Mouse (Mus musculus): ENCODE results near the gene Madcam1. TPM values are rescaled to one million over a fixed set of nuclear protein-coding genes. Genes with fewer than 3 reads are reported as not detected.

Madcam1 gene
- polyA plus RNA-seq, 2 experiments = 0.10 to 0.20 TPM

- no peak for ATAC-seq (ENCODE audit: insufficient read depth)
- 71% methylated on average over 8 of the region's 8 CpGs for WGBS (ENCODE audit: insufficient replicate concordance)
- DNase-seq (ENCODE audit: low read depth in 3 of 3, low spot score in 3 of 3) = no peak
- H3K9ac ChIP-seq (replicated peaks) = no peak overlapping the region
- no peaks in the 10 kb centered on the region for H3K36me3 ChIP-seq (replicated peaks; ENCODE audit: control insufficient read depth, insufficient read depth, low read depth)
- no peaks in the 10 kb centered on the region for H3K9me3 ChIP-seq (ENCODE audit: control insufficient read depth, low read length)
- no peak overlapping the region for H3K27ac ChIP-seq
- H3K4me3 ChIP-seq (ENCODE audit: insufficient read depth in 1 of 2, low read depth in 2 of 2, low read length in 2 of 2) = no peak overlapping the region
- no peaks in the 10 kb centered on the region for H3K27me3 ChIP-seq (ENCODE audit: control insufficient read depth, insufficient read depth, low read length)
- no peak overlapping the region for H3K4me2 ChIP-seq (ENCODE audit: low read depth)
- TF ChIP-seq EP300 (IDR thresholded peaks at IDR 0.05; ENCODE audit: low read depth) = no peak
- no peak for TF ChIP-seq CTCF (IDR thresholded peaks at IDR 0.05; ENCODE audit: low read depth)
- H3K4me1 ChIP-seq (replicated peaks; ENCODE audit: control insufficient read depth in 2 of 2, insufficient read depth in 2 of 2, low read length in 1 of 2) = peaks cover 1 to 6% of the 10 kb centered on the region in 2 experiments
Observed at GRCm38 (mm10) chr10:79665051-79665450, 692 bp downstream of the Madcam1 start.

GRCm38 (mm10) chr10:79666493-79666892 lies 2.1 kb downstream of the Madcam1 start:
- Histone ChIP-seq H3K4me2 (ENCODE audit: low read depth) (no peak overlapping the region), H3K4me1 (replicated peaks; ENCODE audit: control insufficient read depth in 2 of 2, insufficient read depth in 2 of 2, low read length in 1 of 2) (peaks cover 6 to 11% of the 10 kb centered on the region in 2 experiments), H3K9me3 (ENCODE audit: control insufficient read depth, low read length) (no peaks in the 10 kb centered on the region), H3K9ac (replicated peaks) (no peak overlapping the region), H3K4me3 (ENCODE audit: insufficient read depth in 1 of 2, low read depth in 2 of 2, low read length in 2 of 2) (no peak overlapping the region), H3K36me3 (replicated peaks; ENCODE audit: control insufficient read depth, insufficient read depth, low read depth) (no peaks in the 10 kb centered on the region), H3K27me3 (ENCODE audit: control insufficient read depth, insufficient read depth, low read length) (no peaks in the 10 kb centered on the region), H3K27ac (no peak overlapping the region)
- no peak for DNase-seq (ENCODE audit: low read depth in 3 of 3, low spot score in 3 of 3)
- no peak for ATAC-seq (ENCODE audit: insufficient read depth)
- TF ChIP-seq CTCF (IDR thresholded peaks at IDR 0.05; ENCODE audit: low read depth) = peak; percentile 16; the same call in 1 of the 2 replicates
- no peak for TF ChIP-seq EP300 (IDR thresholded peaks at IDR 0.05; ENCODE audit: low read depth)
- WGBS (ENCODE audit: insufficient replicate concordance) = 54% methylated on average over 9 of the region's 9 CpGs

- H3K36me3 ChIP-seq (replicated peaks; ENCODE audit: control insufficient read depth, insufficient read depth, low read depth) = no peaks in the 10 kb centered on the region
- WGBS (ENCODE audit: insufficient replicate concordance) = 65% methylated on average over 5 of the region's 5 CpGs
- H3K9me3 ChIP-seq (ENCODE audit: control insufficient read depth, low read length) = no peaks in the 10 kb centered on the region
- ATAC-seq (ENCODE audit: insufficient read depth) (no peak), DNase-seq (ENCODE audit: low read depth in 3 of 3, low spot score in 3 of 3) (no peak)
- no peak overlapping the region; the same call in 1 of the 2 replicates for H3K4me2 ChIP-seq (ENCODE audit: low read depth)
- TF ChIP-seq CTCF (IDR thresholded peaks at IDR 0.05; ENCODE audit: low read depth) (no peak), EP300 (IDR thresholded peaks at IDR 0.05; ENCODE audit: low read depth) (no peak)
- no peak overlapping the region; the same call in 1 of the 2 replicates for H3K9ac ChIP-seq (replicated peaks)
- H3K27me3 ChIP-seq (ENCODE audit: control insufficient read depth, insufficient read depth, low read length) = no peaks in the 10 kb centered on the region
- peaks cover 6 to 11% of the 10 kb centered on the region in 2 experiments for H3K4me1 ChIP-seq (replicated peaks; ENCODE audit: control insufficient read depth in 2 of 2, insufficient read depth in 2 of 2, low read length in 1 of 2)
- H3K27ac ChIP-seq = no peak overlapping the region
- no peak overlapping the region for H3K4me3 ChIP-seq (ENCODE audit: insufficient read depth in 1 of 2, low read depth in 2 of 2, low read length in 2 of 2)
Observed at GRCm38 (mm10) chr10:79668076-79668475, 3.7 kb downstream of the Madcam1 start.

- peak within 1 kb of the TSS; percentile 81 to 87 for H3K4me3 ChIP-seq (ENCODE audit: insufficient read depth in 1 of 2, low read depth in 2 of 2, low read length in 2 of 2)
- peak within 1 kb of the TSS; percentile 92 for H3K4me2 ChIP-seq (ENCODE audit: low read depth)
- no peaks in the 10 kb centered on the region for H3K27me3 ChIP-seq (ENCODE audit: control insufficient read depth, insufficient read depth, low read length)
- peak; percentile 89 for TF ChIP-seq CTCF (IDR thresholded peaks at IDR 0.05; ENCODE audit: low read depth)
- no peak for TF ChIP-seq EP300 (IDR thresholded peaks at IDR 0.05; ENCODE audit: low read depth)
- WGBS (ENCODE audit: insufficient replicate concordance) = under 1% methylated on average over 45 of the region's 45 CpGs
- H3K9me3 ChIP-seq (ENCODE audit: control insufficient read depth, low read length) = no peaks in the 10 kb centered on the region
- peak; percentile 79 for ATAC-seq (ENCODE audit: insufficient read depth)
- peaks cover 6 to 11% of the 10 kb centered on the region in 2 experiments for H3K4me1 ChIP-seq (replicated peaks; ENCODE audit: control insufficient read depth in 2 of 2, insufficient read depth in 2 of 2, low read length in 1 of 2)
- peak within 1 kb of the TSS; percentile 46 for H3K27ac ChIP-seq
- peak; percentile 73 to 83 (median 74) for DNase-seq (ENCODE audit: low read depth in 3 of 3, low spot score in 3 of 3)
- H3K36me3 ChIP-seq (replicated peaks; ENCODE audit: control insufficient read depth, insufficient read depth, low read depth) = no peaks in the 10 kb centered on the region
- H3K9ac ChIP-seq (replicated peaks) = peak within 1 kb of the TSS; percentile 80
Observed at GRCm38 (mm10) chr10:79668771-79669575, 4.6 kb downstream of the Madcam1 start, which contains the start of gene Tpgs1. Gene Tpgs1, plus strand, starts transcription at chr10:79669369.

GRCm38 (mm10) chr10:79669576-79670057 lies 5.3 kb downstream of the Madcam1 start:
- H3K4me3 ChIP-seq (ENCODE audit: insufficient read depth in 1 of 2, low read depth in 2 of 2, low read length in 2 of 2) = peak overlapping the region; percentile 81 to 87
- under 1% methylated on average over 47 of the region's 47 CpGs for WGBS (ENCODE audit: insufficient replicate concordance)
- peaks cover 6 to 11% of the 10 kb centered on the region in 2 experiments for H3K4me1 ChIP-seq (replicated peaks; ENCODE audit: control insufficient read depth in 2 of 2, insufficient read depth in 2 of 2, low read length in 1 of 2)
- no peaks in the 10 kb centered on the region for H3K9me3 ChIP-seq (ENCODE audit: control insufficient read depth, low read length)
- H3K27ac ChIP-seq = peak overlapping the region; percentile 46
- H3K36me3 ChIP-seq (replicated peaks; ENCODE audit: control insufficient read depth, insufficient read depth, low read depth) = no peaks in the 10 kb centered on the region
- ATAC-seq (ENCODE audit: insufficient read depth) (peak; percentile 62), DNase-seq (ENCODE audit: low read depth in 3 of 3, low spot score in 3 of 3) (peak in 1 of 3 experiments; percentile 47)
- TF ChIP-seq EP300 (IDR thresholded peaks at IDR 0.05; ENCODE audit: low read depth) = no peak
- peak overlapping the region; percentile 80 for H3K9ac ChIP-seq (replicated peaks)
- H3K27me3 ChIP-seq (ENCODE audit: control insufficient read depth, insufficient read depth, low read length) = no peaks in the 10 kb centered on the region
- peak overlapping the region; percentile 92 for H3K4me2 ChIP-seq (ENCODE audit: low read depth)
